Mouse (Mus musculus): ENCODE measurements at regions not wholly inside any gene's neighbourhood (a gene's known extent, or its start where the extent isn't known, plus 50 kb on each side); places are given as distances from the start of the nearest gene placed in this dataset.

DNA sequence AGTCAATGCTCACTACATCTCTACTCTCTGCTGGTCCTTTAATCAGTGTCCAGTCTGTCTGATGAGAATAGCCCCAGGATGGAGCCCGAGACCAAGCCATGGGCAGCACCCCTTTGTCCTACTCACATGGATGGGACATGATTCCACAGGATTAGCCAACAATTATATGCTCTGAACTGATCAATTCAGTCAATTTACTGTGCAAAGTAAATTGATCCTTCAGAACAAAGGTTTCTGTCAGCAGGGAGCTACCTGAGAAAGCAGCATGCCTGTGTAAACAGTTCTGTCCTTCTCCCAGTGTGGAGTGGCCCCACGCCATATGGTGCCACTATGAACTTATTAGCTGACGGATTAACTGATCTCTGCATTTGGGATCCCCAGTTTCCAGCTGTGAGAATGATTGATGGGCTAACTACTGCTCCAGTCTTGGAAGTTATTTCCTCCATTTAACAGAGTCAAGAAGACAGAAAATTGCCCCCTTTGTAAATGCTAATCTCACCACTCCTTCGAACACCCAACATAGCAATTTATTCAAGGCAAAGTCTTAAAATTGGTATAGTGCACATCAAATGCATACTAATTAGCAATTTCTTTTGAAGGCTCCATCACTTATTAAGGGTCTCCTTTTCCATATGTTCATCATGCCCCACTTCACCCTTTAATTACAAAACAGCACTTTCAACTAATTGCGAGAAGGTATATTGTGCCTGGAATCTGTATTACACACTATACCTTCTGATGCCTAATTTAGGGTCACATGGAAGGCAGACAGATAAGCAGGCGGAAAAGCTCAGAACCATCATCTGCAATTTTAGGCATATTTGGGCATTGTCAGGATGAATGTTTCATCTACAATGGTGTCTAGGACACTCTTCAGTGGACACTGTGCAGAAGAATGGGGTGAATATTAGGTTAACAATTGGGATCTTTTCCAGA is 417.3 kb downstream of the Tmem161b start:
- ATAC-seq (replicated peaks; ENCODE audit: poor library complexity, severe bottlenecking): no peak

DNA sequence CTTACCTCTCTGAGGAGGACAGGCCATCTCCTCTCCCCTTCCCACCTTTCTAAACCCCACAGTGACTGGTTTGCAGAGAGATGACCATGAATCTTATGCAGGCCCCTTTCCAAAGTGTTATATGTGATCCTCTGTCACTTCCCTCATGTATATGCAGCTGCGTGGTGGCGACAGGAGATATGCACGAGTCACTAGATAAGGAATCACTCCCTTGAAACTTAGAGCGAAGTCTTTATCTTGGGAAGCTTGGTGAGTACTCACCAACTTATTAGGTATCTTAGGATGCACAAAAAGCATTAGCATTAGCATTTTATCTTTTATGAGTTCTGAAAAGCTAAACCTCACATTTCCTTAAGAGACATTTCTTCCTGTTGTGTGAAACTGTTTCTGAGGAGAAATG is 421.9 kb downstream of the Tmem161b start:
- no peak for ATAC-seq (replicated peaks; ENCODE audit: poor library complexity, severe bottlenecking)

DNA sequence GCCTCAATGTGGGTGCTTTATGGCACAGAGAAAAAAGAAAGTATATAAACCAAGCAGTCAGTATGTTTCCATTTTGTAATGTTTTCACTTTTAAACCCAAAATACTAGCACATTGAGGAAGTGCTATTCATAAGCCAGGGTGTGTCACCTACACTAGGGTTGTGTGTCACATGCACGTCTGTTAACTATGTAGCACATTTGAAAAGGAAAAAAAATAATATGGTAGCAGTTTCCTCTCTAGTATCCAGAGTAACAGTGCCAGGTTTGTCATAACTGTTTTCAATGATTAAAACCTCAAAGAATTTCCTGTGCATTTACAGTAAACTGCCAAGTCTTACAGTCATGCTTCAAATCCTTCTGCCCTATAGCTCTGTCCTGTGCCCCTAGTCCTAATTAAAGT is 424.8 kb downstream of the Tmem161b start:
- no peak for ATAC-seq (replicated peaks; ENCODE audit: poor library complexity, severe bottlenecking)

DNA sequence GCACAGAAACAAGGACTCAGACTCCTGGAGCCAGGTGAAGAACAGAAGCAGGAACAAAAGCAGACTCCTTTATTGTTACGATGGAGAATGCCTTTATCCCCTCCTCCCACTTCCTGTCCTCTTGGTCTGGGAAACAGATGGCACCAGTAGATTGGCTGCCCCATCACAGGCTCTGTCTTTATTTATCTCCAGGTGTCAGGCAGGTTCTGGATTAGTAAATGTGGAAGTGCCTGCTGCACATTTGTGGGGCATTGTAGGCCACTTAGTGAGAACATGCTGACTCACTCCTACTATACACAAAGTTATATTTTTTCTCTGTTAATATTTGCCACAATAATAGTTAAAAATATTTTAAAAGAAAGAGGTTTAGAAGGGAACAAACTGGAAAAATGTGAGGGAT is 426.0 kb downstream of the Tmem161b start:
- ATAC-seq (replicated peaks; ENCODE audit: poor library complexity, severe bottlenecking): no peak; the same call in 1 of the 2 replicates

DNA sequence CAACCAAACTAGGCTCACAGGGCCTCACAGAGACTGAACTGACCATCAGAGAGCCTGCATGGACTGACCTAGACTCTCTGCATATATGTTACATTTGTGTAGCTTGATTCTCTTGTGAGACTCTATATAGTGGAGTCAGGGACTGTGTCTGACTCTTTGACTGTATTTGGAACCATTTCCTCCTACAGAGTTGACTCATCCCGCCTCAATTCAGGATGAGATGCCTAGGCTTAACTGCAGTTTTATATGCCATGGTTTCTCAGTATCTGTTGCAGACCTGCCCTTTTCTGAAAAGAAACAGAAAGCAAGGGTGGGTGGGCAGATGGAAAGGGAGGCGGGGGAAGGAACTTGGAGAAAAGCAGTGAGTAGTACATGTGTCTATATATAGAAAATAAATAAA is 441.9 kb downstream of the Tmem161b start:
- no peak for ATAC-seq (replicated peaks; ENCODE audit: poor library complexity, severe bottlenecking)

DNA sequence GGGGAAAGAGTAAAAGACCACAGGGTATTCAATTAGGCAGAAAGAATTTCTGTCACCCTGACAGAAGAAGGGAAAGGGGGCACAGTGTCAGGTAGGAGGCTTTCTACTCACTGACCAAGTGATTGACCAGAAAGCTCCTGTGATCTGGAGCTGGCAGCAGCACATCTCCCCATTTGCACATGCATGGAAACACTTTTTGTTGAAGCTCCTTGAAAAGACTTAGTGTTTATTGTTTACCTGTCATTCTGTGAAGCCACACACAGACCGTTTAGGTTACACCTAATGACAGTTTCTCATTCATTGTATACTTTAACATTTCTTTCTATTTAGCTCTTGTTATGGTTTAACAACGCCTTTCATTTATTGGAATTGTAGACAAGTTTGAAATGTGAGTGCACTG is 458.9 kb downstream of the Tmem161b start:
- ATAC-seq (replicated peaks; ENCODE audit: poor library complexity, severe bottlenecking): no peak

DNA sequence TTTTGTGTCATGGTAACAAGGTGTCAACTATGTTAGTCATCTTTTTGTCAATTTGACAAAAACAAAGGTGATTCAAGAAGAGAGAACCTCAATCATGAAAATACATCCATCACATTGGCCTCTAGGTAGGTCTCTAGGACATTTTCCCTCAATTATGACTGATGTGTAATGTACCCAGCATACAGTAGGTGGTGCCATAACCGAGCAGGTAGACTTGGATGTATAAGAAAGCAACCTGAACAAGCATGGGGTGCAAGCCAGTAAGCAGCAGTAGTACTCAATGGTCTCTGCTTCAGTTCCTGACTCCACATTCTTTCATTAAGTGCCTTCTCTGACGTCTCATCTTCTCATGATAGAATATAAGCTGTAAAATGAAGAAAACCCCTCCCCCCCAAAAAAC is 463.8 kb downstream of the Tmem161b start:
- no peak for ATAC-seq (replicated peaks; ENCODE audit: poor library complexity, severe bottlenecking)

DNA sequence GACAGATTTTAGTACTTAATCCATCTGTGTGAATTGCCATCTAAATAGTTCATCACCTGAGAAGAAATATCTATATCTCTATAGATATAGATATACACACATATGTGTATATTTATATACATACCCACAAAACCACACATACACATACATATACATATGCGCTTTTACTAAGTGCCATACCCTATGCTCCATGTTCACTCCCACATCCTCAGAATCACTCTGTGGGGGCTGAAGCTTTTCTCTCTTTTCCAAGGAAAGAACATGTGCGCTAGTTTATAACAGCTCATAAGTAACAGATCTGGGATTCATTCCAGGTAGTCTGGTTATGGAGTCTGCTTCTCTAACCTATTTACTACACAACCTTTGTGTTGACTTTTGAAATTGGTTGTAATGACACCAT is 471.4 kb downstream of the Tmem161b start:
- no peak for ATAC-seq (replicated peaks; ENCODE audit: poor library complexity, severe bottlenecking)

DNA sequence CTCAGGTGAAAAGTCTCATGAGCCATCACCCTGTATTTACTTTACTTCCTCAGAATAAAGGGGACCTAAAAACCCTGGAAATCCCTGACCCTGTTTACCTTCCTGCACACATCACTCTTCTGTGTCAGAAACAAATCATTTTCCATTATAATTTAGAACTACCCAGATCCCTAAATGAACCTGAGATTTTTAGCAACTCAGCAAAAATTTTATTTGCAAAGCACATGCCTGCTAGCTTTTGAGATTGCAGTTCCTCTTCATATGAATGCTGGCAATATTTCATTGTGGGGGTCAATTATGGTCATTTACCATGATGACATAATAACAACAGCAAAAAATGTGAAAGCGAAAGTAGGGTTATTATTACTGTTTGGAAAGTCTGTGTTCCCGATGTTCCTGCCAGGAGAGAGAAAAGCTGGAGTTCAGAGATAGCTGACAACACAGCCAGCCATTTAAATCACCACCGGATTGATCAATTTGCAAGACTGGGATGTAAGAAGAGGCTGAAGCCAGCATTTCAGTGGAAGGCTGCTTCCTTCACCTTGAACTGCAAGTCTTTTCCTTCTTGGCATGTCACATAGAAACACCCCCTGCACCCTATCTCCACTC is 476.5 kb downstream of the Tmem161b start:
- no peak for ATAC-seq (replicated peaks; ENCODE audit: poor library complexity, severe bottlenecking)

DNA sequence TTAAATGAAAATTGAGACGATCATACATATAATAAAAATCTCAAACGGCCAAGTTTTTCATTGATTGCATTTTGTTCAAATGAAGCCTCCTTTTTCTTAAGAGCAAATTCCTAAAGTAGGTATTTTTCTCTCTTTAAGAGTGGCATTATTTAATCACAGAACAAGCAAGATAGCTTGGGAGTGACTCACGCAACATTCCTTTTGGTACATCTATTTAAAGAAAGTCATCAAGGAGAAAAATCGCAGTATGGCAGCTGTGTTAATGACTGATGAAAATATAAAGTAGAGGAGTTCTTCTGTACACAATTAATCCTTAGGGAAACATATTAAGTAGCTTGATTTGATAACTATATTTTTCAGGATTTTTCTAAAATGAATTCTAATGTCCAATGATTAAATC is 448.0 kb upstream of the Ccnh start:
- ATAC-seq (replicated peaks; ENCODE audit: poor library complexity, severe bottlenecking): no peak

DNA sequence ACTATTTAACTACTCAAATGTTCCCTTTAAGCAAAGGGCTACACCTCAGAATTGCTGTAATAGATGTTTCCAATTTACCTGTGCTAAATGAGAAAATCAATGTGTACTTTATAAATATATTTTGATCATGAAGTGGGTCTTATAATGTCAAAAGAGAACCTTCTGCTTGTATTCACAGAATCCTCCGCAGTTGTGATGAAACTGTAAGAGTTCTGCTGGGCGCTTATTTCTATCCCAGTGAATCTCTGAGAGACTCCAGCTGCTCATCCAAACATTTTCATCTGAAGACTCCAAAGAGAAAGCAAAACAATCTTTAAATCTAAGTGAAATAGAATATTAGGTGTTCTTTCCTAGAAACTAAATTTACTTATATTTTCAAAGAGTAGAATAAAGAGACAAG is 440.9 kb upstream of the Ccnh start:
- ATAC-seq (replicated peaks; ENCODE audit: poor library complexity, severe bottlenecking): no peak

DNA sequence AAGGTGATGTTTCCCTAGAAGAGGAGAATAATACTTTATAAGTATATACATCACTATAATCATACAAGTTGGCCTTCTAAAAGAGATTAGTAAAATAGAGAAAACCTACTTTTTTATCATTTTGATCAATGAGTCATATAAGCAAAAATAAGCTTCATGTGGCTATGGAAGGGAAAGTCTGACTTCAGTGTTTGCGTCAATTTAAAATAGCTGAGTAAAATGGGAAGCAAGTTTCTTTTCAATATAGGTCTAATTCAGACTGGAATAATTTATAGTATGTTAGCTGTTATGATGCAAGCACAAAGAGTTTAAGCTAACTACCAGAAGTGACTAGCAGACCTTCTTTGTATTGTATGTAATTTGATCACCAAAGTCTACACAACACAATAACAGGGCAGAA is 440.0 kb upstream of the Ccnh start:
- no peak for ATAC-seq (replicated peaks; ENCODE audit: poor library complexity, severe bottlenecking)

DNA sequence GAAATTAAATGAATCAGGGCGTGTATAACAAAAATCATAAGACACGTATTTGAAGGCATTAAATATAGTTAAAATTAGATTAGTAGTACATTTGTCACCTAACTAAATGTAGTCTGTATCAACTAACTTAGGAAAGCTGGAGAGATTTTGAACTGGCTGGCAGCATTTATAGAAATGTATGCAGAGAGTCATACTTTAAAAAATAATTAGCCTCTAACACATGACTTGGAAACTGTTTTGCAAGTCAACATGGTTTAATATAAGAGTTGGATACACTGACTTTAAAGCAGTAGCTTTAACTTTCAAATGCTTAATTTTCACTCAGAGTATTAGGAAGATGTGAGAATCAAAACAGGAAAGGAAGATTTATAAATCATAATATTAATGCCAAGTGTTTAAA is 439.1 kb upstream of the Ccnh start:
- no peak for ATAC-seq (replicated peaks; ENCODE audit: poor library complexity, severe bottlenecking)

DNA sequence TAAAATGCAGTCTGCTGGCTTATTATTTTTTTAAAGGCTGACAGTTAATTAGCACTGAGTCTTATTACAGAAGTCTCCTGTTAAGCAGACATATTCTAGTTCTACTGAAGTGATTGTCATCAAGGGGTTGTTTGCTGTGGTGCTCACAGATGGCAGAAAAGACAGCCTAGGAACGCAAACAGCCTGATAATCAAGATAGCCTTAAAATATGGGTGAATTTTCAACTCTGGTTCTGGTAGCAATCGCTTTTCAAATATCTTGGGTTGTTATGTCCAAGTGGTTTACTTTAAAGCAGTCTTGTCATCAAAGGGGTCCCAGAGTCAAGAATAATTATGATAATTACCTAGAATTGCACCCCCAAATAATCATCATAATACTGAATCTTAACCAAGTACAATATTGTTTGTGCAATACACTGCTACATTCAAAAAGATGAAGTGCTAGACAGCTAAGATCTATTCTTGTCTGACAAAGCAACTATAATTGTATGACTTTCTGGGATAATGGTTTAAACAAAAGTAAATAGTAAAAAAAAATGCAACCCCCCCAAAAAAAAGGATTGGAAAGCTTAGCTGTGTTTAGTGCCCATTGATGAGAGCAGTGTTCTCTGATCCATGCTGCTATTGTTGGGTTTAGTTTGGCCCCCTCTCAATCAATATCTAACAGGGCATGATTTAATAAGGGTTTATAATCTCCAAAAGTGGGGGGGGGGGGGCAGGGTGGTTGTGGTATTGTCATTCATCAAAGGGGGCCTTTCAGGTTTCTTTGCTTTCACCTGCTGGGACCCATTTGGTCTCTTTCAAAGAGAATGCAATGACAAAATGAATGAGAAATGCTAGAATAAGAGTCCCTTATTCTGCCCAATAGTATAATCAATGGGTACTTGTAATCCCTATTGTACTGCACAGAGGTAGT is 437.4 kb upstream of the Ccnh start:
- ATAC-seq (replicated peaks; ENCODE audit: poor library complexity, severe bottlenecking): no peak

DNA sequence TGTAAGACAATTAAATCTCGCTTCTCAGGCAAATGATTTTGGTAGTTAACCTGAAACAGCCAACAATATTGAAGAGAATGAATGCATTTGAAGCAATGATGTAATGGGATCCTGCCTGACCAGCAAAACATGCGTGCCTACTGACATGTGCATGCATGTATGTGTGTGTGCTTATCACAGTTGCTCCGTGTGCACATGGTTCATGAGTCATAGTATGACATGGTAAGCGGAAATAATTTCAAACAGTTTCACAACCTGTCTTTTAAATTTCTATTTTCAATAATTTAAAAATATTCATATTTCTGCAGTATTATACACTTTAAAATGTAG is 436.8 kb upstream of the Ccnh start:
- no peak for ATAC-seq (replicated peaks; ENCODE audit: poor library complexity, severe bottlenecking)

DNA sequence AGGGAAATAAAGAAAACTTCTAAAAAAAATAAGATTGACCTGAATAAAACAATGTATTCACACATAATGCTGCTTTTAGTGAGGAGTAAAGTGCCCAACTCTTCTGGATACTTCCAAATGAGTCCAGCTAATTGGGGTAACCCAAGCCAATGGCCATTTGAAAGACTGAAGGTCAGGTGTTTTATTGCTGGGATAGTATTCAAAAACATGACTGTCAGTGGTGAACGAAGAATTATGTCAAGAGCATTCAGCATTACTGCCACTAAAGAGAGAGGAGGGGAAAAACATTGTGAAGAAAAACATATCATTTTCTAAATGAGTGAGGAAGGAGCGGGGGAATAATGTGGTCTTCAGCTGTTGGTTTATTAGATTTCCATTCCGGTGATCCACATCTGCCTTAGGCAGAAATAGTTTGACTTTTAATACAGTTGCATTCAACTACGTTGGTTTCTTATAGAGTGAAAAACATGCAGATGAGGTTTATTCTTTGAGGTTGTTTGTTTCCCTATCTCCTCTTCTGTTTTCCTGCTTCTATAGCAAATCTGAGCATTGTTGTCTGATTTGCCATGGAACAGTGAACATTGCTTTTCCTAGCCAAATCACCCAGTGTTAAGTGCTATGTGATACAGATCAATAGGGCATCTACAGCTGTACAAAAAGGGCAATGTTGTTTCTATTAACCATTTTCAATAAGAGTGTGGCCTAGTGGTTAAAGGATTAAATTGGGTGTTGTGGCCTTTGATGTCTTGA is 435.3 kb upstream of the Ccnh start:
- no peak for ATAC-seq (replicated peaks; ENCODE audit: poor library complexity, severe bottlenecking)

DNA sequence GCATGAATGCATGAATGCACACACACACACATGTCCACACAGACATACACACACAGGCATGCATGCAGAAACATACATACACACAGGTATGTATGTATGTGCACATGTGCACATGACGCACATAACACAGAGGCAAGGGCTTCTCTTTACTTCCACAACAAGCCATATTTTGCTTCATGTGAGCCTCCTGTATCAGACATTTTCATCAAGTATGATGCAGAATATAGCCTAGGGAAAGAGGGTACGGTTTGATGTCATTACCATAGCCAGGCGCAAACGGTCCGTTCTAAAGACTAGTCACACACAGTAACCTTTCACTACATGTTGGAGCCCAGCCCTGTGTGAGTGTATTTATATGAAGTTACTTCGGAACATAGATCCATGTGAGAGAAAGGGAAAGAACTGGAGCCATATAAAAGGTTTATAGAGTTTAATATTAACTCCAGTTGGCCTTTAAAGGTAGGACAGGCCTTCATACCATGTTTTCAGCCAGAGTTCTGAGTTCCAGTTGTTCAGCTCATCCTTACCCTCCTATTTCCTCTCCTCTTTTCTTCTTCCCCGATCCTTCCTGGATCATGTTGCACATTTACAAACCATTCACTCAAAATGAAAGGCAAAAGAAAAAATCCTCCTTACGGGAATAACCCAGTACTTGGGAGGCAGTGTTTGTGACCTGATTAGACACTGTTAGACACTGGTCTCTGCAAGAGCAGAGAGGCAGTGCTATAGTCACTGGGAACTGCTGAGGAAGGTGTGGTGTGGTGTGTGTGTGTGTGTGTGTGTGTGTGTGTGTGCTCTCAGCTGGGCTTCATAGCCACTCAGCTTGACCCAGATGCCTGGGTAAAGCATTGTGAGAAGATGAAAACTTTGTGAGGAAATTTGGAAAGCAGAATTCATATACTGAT is 434.1 kb upstream of the Ccnh start:
- no peak for ATAC-seq (replicated peaks; ENCODE audit: poor library complexity, severe bottlenecking)

DNA sequence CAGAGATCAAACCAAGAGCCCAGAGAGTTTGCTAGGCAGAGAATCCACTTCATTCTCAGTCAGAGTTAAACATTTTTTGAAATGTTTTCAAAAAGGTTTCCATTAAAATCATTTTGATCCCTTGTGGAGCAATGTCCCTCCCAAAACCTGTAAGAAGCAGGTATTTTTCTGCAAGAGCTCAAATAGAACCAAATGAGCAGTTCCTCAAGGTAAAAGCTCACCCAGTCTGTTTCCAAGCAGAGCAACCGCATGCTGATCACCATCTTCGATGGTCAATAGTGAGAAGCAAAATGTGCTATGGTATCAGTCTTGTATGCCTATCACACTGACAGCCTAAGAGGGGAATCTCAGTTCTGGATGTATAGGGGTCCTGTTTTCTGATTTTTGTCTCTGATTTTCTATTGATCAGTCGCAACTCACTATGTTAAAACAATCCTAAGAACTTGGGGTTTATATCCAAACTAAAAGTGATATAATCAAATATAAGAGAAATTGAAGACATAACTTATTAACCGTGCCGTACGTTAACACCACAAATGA is 432.3 kb upstream of the Ccnh start:
- no peak for ATAC-seq (replicated peaks; ENCODE audit: poor library complexity, severe bottlenecking)

DNA sequence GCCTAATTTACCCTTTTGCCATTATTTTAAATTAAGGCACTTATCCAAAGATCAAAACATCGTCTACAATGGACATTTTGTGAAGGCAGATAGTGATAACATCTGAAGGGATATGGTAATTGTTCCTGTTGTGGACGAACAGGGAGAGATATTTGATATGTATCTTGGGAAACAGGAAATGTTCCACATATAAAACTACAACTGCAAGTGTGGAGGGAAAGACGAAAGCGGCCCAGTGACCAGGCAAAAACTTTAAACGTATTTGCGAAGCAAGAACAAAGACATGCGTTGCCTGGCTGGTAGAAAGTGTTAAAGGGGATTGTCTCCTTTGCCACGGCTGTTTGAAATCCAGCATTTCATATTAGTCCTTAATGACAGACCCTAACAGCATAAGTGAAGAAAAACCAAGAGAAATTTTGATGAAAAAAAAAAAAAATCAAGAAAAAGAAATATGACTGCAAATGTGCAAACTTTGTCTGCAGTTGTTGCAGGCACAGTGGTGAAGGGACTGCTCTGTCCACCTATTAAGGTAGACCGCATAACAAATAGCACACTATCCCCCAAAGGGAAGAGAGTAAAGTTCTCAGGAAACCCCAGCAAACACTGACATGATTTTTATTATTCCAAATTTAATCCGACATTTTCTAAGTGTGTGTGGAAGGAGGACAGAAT is 431.2 kb upstream of the Ccnh start:
- no peak for ATAC-seq (replicated peaks; ENCODE audit: poor library complexity, severe bottlenecking)
